Mouse (Mus musculus): Measurements from ENCODE around the gene Sucla2.

GRCm38 (mm10) chr14:73475506-73475905, 49.6 kb upstream of the Sucla2 start:
- TF ChIP-seq GATA1 (IDR thresholded peaks at IDR 0.05; ENCODE audit: low read length) (no peak), TAL1 (IDR thresholded peaks at IDR 0.05; ENCODE audit: low read length) (no peak)
